In genomic region chr14:29040606-29041364, GRCm38 (mm10) we compare ENCODE assay signal across 12 mouse cellular contexts. TPM values are rescaled to one million over a fixed set of nuclear protein-coding genes. Genes with fewer than 3 reads are reported as not detected.
DNase-seq lines count a peak whose midpoint lies in the region; ATAC-seq lines count a peak whose summit lies in the region.
"Had no signal": no experiment of that assay in that cellular context is flagged by ENCODE, and none has a peak within 500 bp of the region (broad histone marks: within the 10 kb centered on the region; RNA-seq: fewer than 3 reads in every experiment).

No protein-coding gene starts in this region.

- H3K27ac ChIP-seq in forebrain, embryonic 15.5 days (replicated peaks): peak overlapping the region; percentile 28
- no peak overlapping the region for H3K27ac ChIP-seq in forebrain, embryonic 12.5 days
- H3K27ac ChIP-seq in hindbrain, embryonic 13.5 days: peak overlapping the region; percentile 79
- H3K27ac ChIP-seq: embryonic facial prominence, embryonic 13.5 days; midbrain, embryonic 15.5 days had no signal

- peaks cover 5% of the 10 kb centered on the region; the same call in 1 of the 2 replicates for H3K27me3 ChIP-seq in forebrain, embryonic 15.5 days
- peaks cover 61% of the 10 kb centered on the region for H3K27me3 ChIP-seq in forebrain, embryonic 12.5 days
- 0 out of 2 replicates have a peak, but pooled peaks cover 3% of the 10 kb centered on the region for H3K27me3 ChIP-seq in hindbrain, embryonic 13.5 days
- H3K27me3 ChIP-seq: embryonic facial prominence, embryonic 13.5 days; midbrain, embryonic 15.5 days had no signal

- intact Hi-C loops in left cerebral cortex, postnatal 10 days (cut with DNase I): no loop called here

- H3K4me2 ChIP-seq in forebrain, embryonic 15.5 days (replicated peaks): no peak overlapping the region
- no peak overlapping the region for H3K4me2 ChIP-seq in forebrain, embryonic 12.5 days
- no peak overlapping the region for H3K4me2 ChIP-seq in hindbrain, embryonic 13.5 days
- H3K4me2 ChIP-seq: embryonic facial prominence, embryonic 13.5 days; midbrain, embryonic 15.5 days had no signal

- peak; percentile 36 to 52 for DNase-seq in left cerebral cortex, postnatal 10 days (ENCODE audit: extremely low spot score in 1 of 2, low spot score in 2 of 2)
- DNase-seq in left cerebral cortex, adult 18-20 months (ENCODE audit: low spot score in 2 of 2): no peak
- peak; percentile 65 for DNase-seq in adrenal gland, adult 8-10 months
- no peak for DNase-seq in B cell, adult 2 months
- no peak for DNase-seq in kidney, postnatal 25 days
- DNase-seq: right cerebral cortex, postnatal 25 days; thymus, adult 2 months had no signal

- no peaks in the 10 kb centered on the region for H3K9me3 ChIP-seq in forebrain, embryonic 15.5 days
- no peaks in the 10 kb centered on the region for H3K9me3 ChIP-seq in forebrain, embryonic 12.5 days
- H3K9me3 ChIP-seq in hindbrain, embryonic 13.5 days: no peaks in the 10 kb centered on the region
- H3K9me3 ChIP-seq: embryonic facial prominence, embryonic 13.5 days; midbrain, embryonic 15.5 days had no signal

- no peak overlapping the region for H3K9ac ChIP-seq in forebrain, embryonic 15.5 days (replicated peaks)
- H3K9ac ChIP-seq in forebrain, embryonic 12.5 days: no peak overlapping the region
- H3K9ac ChIP-seq in hindbrain, embryonic 13.5 days: no peak overlapping the region
- H3K9ac ChIP-seq: embryonic facial prominence, embryonic 13.5 days; midbrain, embryonic 15.5 days had no signal

- 42% methylated on average over 9 of the region's 9 CpGs for WGBS in forebrain, embryonic 15.5 days
- WGBS in forebrain, embryonic 12.5 days: 82% methylated on average over 9 of the region's 9 CpGs
- 33% methylated on average over 9 of the region's 9 CpGs for WGBS in hindbrain, embryonic 13.5 days

- peak; percentile 71; the same call in 1 of the 2 replicates for ATAC-seq in forebrain, embryonic 15.5 days (replicated peaks)
- ATAC-seq in forebrain, embryonic 12.5 days (ENCODE audit: low FRiP score): no peak
- ATAC-seq in hindbrain, embryonic 13.5 days (ENCODE audit: low FRiP score): peak; percentile 89
- ATAC-seq: midbrain, embryonic 15.5 days had no signal

- H3K4me1 ChIP-seq in forebrain, embryonic 15.5 days: peaks cover 11% of the 10 kb centered on the region
- H3K4me1 ChIP-seq in forebrain, embryonic 12.5 days: peaks cover 2% of the 10 kb centered on the region; the same call in 1 of the 2 replicates
- H3K4me1 ChIP-seq in hindbrain, embryonic 13.5 days (replicated peaks): peaks cover 27% of the 10 kb centered on the region
- H3K4me1 ChIP-seq: midbrain, embryonic 15.5 days had no signal

- no peaks in the 10 kb centered on the region for H3K36me3 ChIP-seq in forebrain, embryonic 15.5 days
- no peaks in the 10 kb centered on the region for H3K36me3 ChIP-seq in forebrain, embryonic 12.5 days (replicated peaks)
- H3K36me3 ChIP-seq in hindbrain, embryonic 13.5 days: no peaks in the 10 kb centered on the region
- H3K36me3 ChIP-seq: midbrain, embryonic 15.5 days had no signal

- no peak overlapping the region for H3K4me3 ChIP-seq in forebrain, embryonic 15.5 days
- H3K4me3 ChIP-seq in forebrain, embryonic 12.5 days (replicated peaks): no peak overlapping the region
- H3K4me3 ChIP-seq in hindbrain, embryonic 13.5 days: no peak overlapping the region
- H3K4me3 ChIP-seq: embryonic facial prominence, embryonic 13.5 days; midbrain, embryonic 15.5 days had no signal

RNA-seq across cellular contexts. Expression of gene Lrtm1, which starts 22.8 kb away (rescaled TPM):
- 0.18 and 0.33 TPM in 2 replicates for polyA plus RNA-seq in forebrain, embryonic 15.5 days (2015; fragmentation: Nextera tagmentation; extraction: Ambion mirVana)
- 0.09 and 0.26 TPM in 2 replicates for polyA plus RNA-seq in forebrain, embryonic 12.5 days (2016; fragmentation: Nextera tagmentation; extraction: Ambion mirVana)
- total RNA-seq in left cerebral cortex, postnatal 10 days (2021): not detected
- not detected for total RNA-seq in left cerebral cortex, adult 18-20 months (2021)
- under 1 TPM in 3 of 4 experiments, not detected in 1; 0.03 to 0.17 (median 0.06) TPM for total RNA-seq in adrenal gland, adult 8-10 months (2022)
- 0.31 and 0.44 TPM in 2 replicates for polyA plus RNA-seq in hindbrain, embryonic 13.5 days (2015; fragmentation: Nextera tagmentation; extraction: Ambion mirVana)

Comparison
In these comparisons a context has a peak if more than half of its experiments do, and no peak if none do; other contexts are left out.
1. DNase-seq: peak in left cerebral cortex, postnatal 10 days (2 of 2) and adrenal gland, adult 8-10 months (single experiment); none in left cerebral cortex, adult 18-20 months (0 of 2), B cell, adult 2 months (0 of 2) and kidney, postnatal 25 days (0 of 2).